Mouse (Mus musculus) MEL (cell line): ENCODE results near the gene Slc25a34. TPM values are rescaled to one million over a fixed set of nuclear protein-coding genes. Genes with fewer than 3 reads are reported as not detected.

Experiments
- DNase-seq: peaks from one replicate; pipeline ENCODE4 v3.0.0; 2011; ENCODE audit warnings: low read depth, low spot score
- H3K27ac ChIP-seq: 2 replicates; pipeline ENCODE4 v1.5.1; 2012; ENCODE audit warnings: low read depth, mild to moderate bottlenecking, control low read depth, low read length, moderate library complexity; ENCODE audit not compliant: control insufficient read depth
- H3K27me3 ChIP-seq, 2 experiments: fragments of 150-350 bp in 1 of 2; sonication (generic) in 1 of 2; 2 replicates each; pipeline ENCODE4 v1.6.1; 2012; ENCODE audit warnings: low read length in 2 of 2, mild to moderate bottlenecking in 2 of 2, improper control_type of control experiment in 1 of 2, moderate library complexity in 1 of 2; ENCODE audit not compliant: insufficient read depth in 2 of 2, control insufficient read depth in 1 of 2
- H3K36me3 ChIP-seq, 2 experiments: 2 replicates each; pipeline ENCODE4 v1.6.1; 2012 to 2014; ENCODE audit warnings: low read length in 2 of 2, improper control_type of control experiment in 1 of 2, inconsistent platforms in 1 of 2, mild to moderate bottlenecking in 1 of 2; ENCODE audit not compliant: insufficient read depth in 2 of 2, control insufficient read depth in 1 of 2
- H3K4me1 ChIP-seq, 2 experiments: fragments of 150-350 bp in 1 of 2; sonication (generic) in 1 of 2; 2 replicates each; pipeline ENCODE4 v1.6.1; 2012; ENCODE audit warnings: low read length in 2 of 2, improper control_type of control experiment in 1 of 2, mild to moderate bottlenecking in 1 of 2; ENCODE audit not compliant: insufficient read depth in 2 of 2, control insufficient read depth in 1 of 2
- H3K4me3 ChIP-seq, 2 experiments: fragments of 150-350 bp in 1 of 2; sonication (generic) in 1 of 2; 2 replicates each; pipeline ENCODE4 v1.5.1; 2012; ENCODE audit warnings: low read depth in 2 of 2, low read length in 2 of 2, mild to moderate bottlenecking in 2 of 2, moderate library complexity in 2 of 2, control low read depth in 1 of 2, improper control_type of control experiment in 1 of 2; ENCODE audit not compliant: control insufficient read depth in 1 of 2, insufficient read depth in 1 of 2
- H3K79me2 ChIP-seq: 2 replicates; pipeline ENCODE4 v1.6.1; 2012; ENCODE audit warnings: mild to moderate bottlenecking, low read length, moderate library complexity; ENCODE audit not compliant: control insufficient read depth, poor library complexity, insufficient read depth
- H3K9ac ChIP-seq: 2 replicates; pipeline ENCODE4 v1.6.1; 2012; ENCODE audit warnings: low read depth, mild to moderate bottlenecking, control low read depth, low read length, moderate library complexity; ENCODE audit not compliant: control insufficient read depth, poor library complexity, severe bottlenecking
- H3K9me3 ChIP-seq: fragments of 150-350 bp; sonication (generic); replicated peaks from 2 replicates; pipeline ENCODE4 v1.6.1; 2012; ENCODE audit warnings: mild to moderate bottlenecking, low read length, improper control_type of control experiment, moderate library complexity; ENCODE audit not compliant: insufficient read depth
- E2F4 ChIP-seq: IDR thresholded peaks from 2 replicates; pipeline ENCODE4 v1.6.1; 2011; ENCODE audit warnings: low read depth, low read length, improper control_type of control experiment, borderline replicate concordance
- ETS1 ChIP-seq: IDR thresholded peaks from 2 replicates; pipeline ENCODE4 v1.6.1; 2012; ENCODE audit warnings: low read depth, mild to moderate bottlenecking, inconsistent platforms, low read length, improper control_type of control experiment, moderate library complexity
- GABPA ChIP-seq: IDR thresholded peaks from 2 replicates; pipeline ENCODE4 v1.6.1; 2012; ENCODE audit warnings: low read depth, mild to moderate bottlenecking, inconsistent platforms, low read length, improper control_type of control experiment, moderate library complexity
- GATA1 ChIP-seq: IDR thresholded peaks from 2 replicates; pipeline ENCODE4 v1.6.1; 2011; ENCODE audit warnings: low read depth, low read length, improper control_type of control experiment
- HCFC1 ChIP-seq: IDR thresholded peaks from 2 replicates; pipeline ENCODE4 v1.6.1; 2012; ENCODE audit warnings: low read depth, mild to moderate bottlenecking, inconsistent platforms, low read length, improper control_type of control experiment, moderate library complexity
- JUND ChIP-seq: IDR thresholded peaks from 2 replicates; pipeline ENCODE4 v1.6.1; 2011; ENCODE audit warnings: low read depth, mild to moderate bottlenecking, improper control_type of control experiment, low read length
- MAFK ChIP-seq: IDR thresholded peaks from 2 replicates; pipeline ENCODE4 v1.6.1; 2011; ENCODE audit warnings: low read depth, mild to moderate bottlenecking, low read length, improper control_type of control experiment, borderline replicate concordance
- MAZ ChIP-seq: IDR thresholded peaks from 2 replicates; pipeline ENCODE4 v1.6.1; 2012; ENCODE audit warnings: low read depth, mild to moderate bottlenecking, inconsistent platforms, low read length, improper control_type of control experiment
- MEF2A ChIP-seq: IDR thresholded peaks from 2 replicates; pipeline ENCODE4 v1.6.1; 2014; ENCODE audit warnings: low read depth, mild to moderate bottlenecking, inconsistent platforms, low read length, improper control_type of control experiment; ENCODE audit not compliant: poor library complexity, insufficient replicate concordance, severe bottlenecking; ENCODE audit errors: extremely low read depth
- MXI1 ChIP-seq: IDR thresholded peaks from 2 replicates; pipeline ENCODE4 v1.6.1; 2011; ENCODE audit warnings: mild to moderate bottlenecking, low read depth, low read length, improper control_type of control experiment
- MYB ChIP-seq: IDR thresholded peaks from 2 replicates; pipeline ENCODE4 v1.6.1; 2011; ENCODE audit warnings: mild to moderate bottlenecking, low read depth, low read length, improper control_type of control experiment
- MYC ChIP-seq: IDR thresholded peaks from 2 replicates; pipeline ENCODE4 v1.6.1; 2011; ENCODE audit warnings: low read depth, mild to moderate bottlenecking, low read length, improper control_type of control experiment, moderate library complexity
- NRF1 ChIP-seq: IDR thresholded peaks from 2 replicates; pipeline ENCODE4 v1.6.1; 2014; ENCODE audit warnings: low read depth, mild to moderate bottlenecking, inconsistent platforms, low read length, improper control_type of control experiment, moderate library complexity; ENCODE audit not compliant: poor library complexity, insufficient read depth, severe bottlenecking
- POLR2A ChIP-seq, 2 experiments: IDR thresholded peaks; 2 replicates each; pipeline ENCODE4 v1.6.1; 2011 to 2012; ENCODE audit warnings: low read length in 2 of 2, mild to moderate bottlenecking in 2 of 2, control low read depth in 1 of 2, improper control_type of control experiment in 1 of 2, low read depth in 1 of 2, moderate library complexity in 1 of 2; ENCODE audit not compliant: control insufficient read depth in 1 of 2, insufficient read depth in 1 of 2, poor library complexity in 1 of 2
- SMC3 ChIP-seq: IDR thresholded peaks from 2 replicates; pipeline ENCODE4 v1.6.1; 2011; ENCODE audit warnings: low read depth, low read length, improper control_type of control experiment
- polyA plus RNA-seq, 2 experiments: library from polyadenylated mRNA; stranded (reverse) in 1 of 2; unstranded in 1 of 2; fragments of >175 nt in 1 of 2; fragments of >200 nt in 1 of 2; gene quantifications; 2 replicates each; pipeline versions ENCODE4 v1.2.1 to v1.2.4; 2012; ENCODE audit warnings: low replicate concordance in 2 of 2, low read depth in 1 of 2; ENCODE audit not compliant: insufficient read length in 2 of 2, insufficient read depth in 1 of 2, missing spikeins in 1 of 2
- total RNA-seq: library from RNA; depleted of rRNA; stranded (reverse); fragments of 300-350 nt; gene quantifications from 2 replicates; pipeline ENCODE4 v1.2.3, GENCODE M21; 2012

Slc25a34 gene
- total and polyA plus RNA-seq, 3 experiments: 0.10 TPM; not detected in 2

DNA sequence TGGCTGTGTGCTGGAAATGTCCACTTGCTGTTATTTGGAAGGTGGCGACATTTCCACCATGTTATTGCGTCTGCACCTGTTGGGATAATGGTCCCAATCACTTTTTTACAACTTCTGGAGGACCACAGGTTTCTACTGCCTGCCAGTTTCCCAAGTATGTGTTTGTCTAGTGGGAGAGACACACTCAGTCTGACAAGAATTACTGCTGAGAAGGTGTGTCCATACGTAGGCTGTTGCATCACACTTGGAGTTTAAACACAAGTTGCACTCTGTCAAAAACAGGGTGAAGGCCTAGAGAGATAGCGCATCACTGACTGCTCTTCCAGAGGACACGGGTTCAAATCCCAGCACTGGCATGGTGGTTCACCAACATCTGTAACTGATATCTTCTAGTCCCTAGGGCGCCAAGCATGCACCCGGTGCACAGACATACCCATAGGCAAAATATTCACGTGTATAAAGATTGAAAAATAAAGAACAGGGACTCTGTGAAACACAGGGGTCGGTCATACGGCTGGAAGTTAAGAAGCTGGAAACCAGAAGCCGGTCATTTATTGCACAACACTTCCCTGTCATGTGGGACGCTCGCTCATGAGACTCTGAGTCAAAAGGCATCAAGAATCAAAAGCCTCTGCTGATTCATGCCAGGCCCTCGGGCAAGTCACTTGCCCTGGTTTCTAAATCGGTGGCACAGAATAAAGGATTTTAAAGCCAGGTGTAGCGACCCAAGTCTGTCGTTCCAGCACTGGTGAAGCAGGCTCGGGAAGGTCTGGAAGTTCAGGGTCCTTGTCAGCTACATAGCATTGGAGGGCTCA lies 46.5 kb upstream of the Slc25a34 start:
- H3K27me3 ChIP-seq: no peaks in the 10 kb centered on the region
- no peaks in the 10 kb centered on the region for H3K9me3 ChIP-seq
- H3K9ac ChIP-seq: no peak overlapping the region
- no peak for DNase-seq
- H3K79me2 ChIP-seq: no peaks in the 10 kb centered on the region
- no peaks in the 10 kb centered on the region for H3K36me3 ChIP-seq
- no peak overlapping the region for H3K27ac ChIP-seq
- TF ChIP-seq POLR2A (IDR thresholded peaks at IDR 0.05; ENCODE audit: control insufficient read depth in 1 of 2, insufficient read depth in 1 of 2, low read depth in 1 of 2, low read length in 2 of 2, poor library complexity in 1 of 2): no peak
- no peak for TF ChIP-seq MAZ
- no peak overlapping the region for H3K4me3 ChIP-seq
- peaks cover 0 to 2% of the 10 kb centered on the region in 2 experiments; a peak in 1 of 4 replicates for H3K4me1 ChIP-seq

DNA sequence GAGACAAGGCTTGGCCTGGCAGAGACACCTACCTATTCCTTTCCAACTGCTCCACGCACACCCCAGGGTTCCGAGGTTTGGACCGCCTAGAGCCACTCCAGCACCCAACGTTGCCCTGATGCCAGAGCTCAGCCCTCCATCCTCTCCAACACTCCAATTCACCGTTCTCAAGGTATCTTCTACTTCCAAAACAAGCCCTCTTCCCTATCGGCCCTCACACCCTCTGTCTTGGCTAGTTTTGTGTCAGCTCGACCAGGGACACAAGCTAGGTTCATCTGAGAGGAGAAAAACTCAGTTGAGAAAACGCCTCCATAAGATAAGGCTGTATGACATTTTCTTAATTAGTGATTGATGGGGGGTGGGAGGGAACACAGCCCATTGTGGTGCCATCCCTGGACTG lies 41.2 kb upstream of the Slc25a34 start, which contains the start of gene Plekhm2:
Gene Plekhm2 (minus strand): TSS at position 101 of the 400 bp plus-strand sequence.
- Histone ChIP-seq H3K4me3 (peak within 1 kb of the TSS; percentile 85 to 100), H3K79me2 (peaks cover 16% of the 10 kb centered on the region), H3K9me3 (no peaks in the 10 kb centered on the region), H3K9ac (peak within 1 kb of the TSS; percentile 89), H3K4me1 (peaks cover 4 to 15% of the 10 kb centered on the region in 2 experiments; a peak in 3 of 4 replicates), H3K36me3 (peaks cover 0 to 10% of the 10 kb centered on the region in 2 experiments; a peak in 2 of 4 replicates), H3K27me3 (no peaks in the 10 kb centered on the region), H3K27ac (no peak within 1 kb of the TSS)
- peak; percentile 23 for DNase-seq
- TF ChIP-seq MEF2A (no peak), MXI1 (no peak), JUND (no peak), MAFK (no peak), MYC (no peak), NRF1 (no peak), GATA1 (no peak), ETS1 (no peak), SMC3 (no peak), MYB (no peak), HCFC1 (no peak), GABPA (no peak), E2F4 (no peak)
